Mouse (Mus musculus): ENCODE measurements around the gene Hnrnpk.
"Not testable (repeated sequence)": the region's sequence is repeated elsewhere in the genome, so short reads cannot be mapped to it uniquely, and the experiment has no call there.

The Hnrnpk gene

DNA sequence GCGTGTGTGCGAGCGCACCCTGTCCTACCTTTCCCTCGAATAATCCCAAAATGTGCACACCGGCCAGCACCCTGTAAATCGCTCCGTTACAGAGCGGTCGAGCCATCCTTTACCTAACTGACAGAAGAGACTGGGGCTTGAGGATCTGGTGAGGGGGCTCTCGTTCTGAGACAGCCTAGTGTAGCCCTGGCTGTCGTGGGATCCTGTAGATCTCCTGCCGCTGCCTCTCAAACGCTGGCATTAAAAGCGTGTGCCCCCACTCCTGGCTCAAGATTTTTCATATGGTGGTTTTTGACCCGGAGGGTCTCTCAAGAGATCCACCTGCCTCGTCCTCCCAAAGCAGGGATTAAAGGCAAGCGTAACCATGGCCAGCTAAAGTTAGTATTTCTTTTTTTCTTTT is at the start of gene Hnrnpk:
Hnrnpk (minus strand) TSS at position 101 of the 400 bp plus-strand sequence.
- DNase-seq = not testable (repeated sequence)

DNA sequence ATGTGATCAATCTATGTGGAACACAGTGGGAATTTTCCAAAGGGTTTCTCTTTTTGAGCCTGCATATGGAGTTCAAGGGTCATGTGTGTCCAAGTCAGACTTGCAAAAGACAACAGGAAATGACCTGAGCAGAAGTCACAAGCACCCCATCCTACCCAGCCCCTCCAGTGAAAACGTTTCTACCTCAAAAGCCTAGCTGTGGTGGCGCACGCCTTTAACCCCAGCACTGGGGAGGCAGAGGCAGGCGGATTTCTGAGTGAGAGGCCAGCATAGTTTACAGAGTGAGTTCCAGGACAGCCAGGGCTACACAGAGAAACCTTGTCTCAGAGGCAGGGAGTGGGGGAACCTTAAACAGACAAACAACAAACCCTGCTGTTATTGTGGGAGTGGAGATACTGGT is 49.1 kb upstream of the Hnrnpk start:
- DNase-seq = no peak

DNA sequence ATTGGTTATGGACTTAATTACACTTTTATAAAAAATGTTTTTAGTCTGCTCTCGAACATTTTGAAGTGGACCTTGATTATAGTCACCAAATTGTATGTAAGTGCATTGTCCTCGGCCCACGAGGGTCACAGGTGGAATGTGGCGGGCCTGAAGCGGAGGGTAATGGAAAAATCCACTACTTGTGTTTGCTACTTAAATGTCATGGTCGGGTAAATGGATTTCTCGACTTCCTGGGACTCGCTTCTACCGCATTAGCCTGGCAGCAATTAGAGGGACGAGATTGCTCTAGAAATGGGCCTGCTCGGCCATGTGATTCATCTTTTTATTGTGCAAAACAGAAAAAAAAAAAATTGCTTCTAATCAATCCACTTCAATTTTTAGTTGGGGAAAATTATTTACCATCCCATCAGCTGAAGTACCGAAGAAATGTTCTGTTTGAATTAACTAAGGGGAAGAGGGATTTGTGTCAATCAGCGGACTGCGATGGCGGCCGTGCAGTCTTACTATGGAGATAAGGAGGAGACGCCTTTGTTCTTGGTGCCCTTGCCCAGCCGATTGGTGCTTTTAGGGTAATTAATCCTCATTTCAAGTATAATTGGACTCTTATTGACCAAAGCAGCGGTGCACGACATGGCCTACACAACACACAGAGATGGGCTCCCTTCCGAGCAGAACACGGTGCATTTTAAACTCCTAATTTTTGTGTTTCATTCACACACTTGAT is 47.5 kb upstream of the Hnrnpk start:
- DNase-seq = no peak

DNA sequence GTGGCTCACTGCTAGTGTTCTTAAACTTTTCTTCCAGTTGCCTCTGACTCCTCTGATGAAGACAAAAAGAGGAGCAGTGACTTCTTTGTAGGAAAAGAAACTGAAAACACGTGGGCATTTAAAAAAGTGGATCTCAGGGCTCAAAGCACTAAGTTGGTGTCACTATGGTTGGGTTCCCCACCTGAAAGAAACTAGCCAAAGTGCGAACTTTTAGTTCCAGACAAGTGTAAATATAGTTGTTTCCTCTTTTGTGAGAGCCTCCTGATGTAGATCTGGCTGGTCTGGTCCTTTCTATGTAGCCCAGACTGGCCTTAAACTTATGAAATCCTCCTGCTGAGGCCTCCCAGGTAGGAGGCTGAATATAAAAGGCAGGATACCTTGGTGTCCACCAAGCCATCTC is 43.4 kb upstream of the Hnrnpk start:
- DNase-seq = no peak

DNA sequence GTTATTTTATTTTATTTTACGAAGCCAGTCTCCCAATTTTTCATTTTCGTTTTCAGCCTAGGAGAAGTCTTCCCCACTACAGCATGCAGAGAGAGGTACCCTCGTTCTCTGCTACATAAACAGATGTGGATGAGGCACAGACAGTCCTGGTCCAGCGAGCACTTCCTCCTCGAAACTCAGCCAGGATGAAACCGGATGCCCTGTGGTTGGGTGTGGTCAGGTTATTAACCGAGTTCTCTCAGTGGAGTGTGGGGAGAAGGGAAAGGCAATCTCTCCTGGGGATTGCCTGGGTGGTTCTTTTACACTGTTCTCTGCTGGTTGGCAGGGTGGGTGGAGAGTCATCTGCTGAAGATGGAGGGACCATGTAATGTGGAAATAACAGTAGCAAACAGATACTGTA is 40.6 kb upstream of the Hnrnpk start:
- peak; percentile 28 for DNase-seq

DNA sequence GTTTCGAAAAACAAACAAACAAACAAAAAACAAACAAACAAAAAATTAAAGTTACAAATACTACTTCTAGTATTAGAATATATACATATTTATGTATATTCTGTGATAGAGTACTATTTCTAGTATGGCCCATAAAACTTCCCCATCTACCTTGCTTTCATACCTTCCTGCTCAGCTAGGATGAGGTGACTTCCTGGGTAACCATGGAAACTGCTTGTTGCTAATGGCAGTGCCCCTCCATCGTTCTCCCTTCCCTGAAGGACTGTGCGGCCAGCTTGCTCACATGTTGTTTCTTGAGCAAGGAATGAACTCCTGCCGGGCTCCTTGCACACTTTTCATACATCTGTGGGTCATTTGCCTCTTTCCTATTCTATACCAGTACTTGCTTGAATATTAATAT is 40.2 kb upstream of the Hnrnpk start:
- DNase-seq = no peak

DNA sequence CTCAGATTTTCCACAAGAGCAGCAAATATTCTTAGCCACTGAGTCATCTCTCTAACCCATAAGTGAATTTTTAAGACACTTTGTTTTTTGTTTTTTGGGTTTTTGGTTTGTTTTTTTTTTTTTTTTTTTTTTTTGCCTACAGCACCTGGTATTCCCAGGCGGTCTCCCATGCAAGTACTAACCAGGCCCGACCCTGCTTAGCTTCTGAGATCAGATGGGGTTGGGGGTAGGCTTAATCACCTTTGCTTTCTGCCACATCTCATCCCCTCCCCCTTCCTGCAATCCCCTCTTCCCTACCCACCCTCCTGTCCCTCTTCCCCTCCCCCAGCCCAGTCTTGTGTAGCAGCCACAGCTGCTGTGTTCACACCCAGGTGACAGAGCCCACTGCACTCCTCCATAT is 36.6 kb upstream of the Hnrnpk start:
- DNase-seq = no peak

DNA sequence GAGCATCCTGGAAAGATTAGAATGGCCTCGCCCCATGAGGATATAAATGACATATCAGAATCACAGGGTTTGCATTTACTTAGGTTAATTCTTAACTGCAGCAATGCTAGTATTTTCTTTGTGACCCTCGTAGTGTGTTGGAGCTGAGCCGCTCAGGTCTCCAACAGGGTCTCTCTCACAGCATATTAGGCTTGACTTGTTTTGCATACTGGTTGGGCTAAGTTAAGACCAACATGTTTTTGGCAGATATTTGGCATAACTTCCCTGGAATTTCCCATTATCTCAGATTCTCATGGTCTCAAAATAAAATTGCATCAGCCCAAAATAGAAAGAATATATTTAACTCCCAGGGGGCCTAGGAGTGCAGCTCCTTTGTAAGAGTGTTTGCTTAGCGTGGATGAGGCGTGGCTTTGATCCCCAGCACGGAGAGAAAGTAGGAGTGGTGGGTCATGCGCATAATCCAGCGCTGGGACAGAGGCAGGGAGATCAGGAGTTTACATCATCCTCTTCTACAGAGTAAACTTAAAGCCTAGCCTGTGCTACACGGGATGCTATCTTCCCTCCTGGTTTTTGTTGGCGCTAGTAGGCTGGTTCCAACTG is 20.0 kb upstream of the Hnrnpk start:
- no peak for DNase-seq

DNA sequence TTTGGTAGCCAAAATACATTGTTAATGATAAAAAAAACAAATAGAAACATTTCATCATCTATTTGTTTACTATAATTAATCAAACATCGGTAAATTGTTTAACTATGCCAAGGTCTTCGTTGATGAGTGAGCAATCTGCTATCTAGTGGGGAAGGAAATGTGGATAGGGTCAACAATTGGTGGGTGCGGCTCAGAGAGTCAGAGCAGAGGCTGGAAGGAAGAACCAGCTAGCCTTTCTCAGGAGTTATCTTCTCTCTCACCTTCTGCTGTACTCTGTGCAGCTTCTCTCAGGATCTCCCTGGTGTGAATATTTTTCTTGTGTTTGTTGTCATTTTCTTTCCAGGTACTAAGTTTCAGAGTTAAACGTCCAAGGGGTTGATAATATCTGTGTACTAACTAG is 19.1 kb upstream of the Hnrnpk start:
- no peak for DNase-seq

DNA sequence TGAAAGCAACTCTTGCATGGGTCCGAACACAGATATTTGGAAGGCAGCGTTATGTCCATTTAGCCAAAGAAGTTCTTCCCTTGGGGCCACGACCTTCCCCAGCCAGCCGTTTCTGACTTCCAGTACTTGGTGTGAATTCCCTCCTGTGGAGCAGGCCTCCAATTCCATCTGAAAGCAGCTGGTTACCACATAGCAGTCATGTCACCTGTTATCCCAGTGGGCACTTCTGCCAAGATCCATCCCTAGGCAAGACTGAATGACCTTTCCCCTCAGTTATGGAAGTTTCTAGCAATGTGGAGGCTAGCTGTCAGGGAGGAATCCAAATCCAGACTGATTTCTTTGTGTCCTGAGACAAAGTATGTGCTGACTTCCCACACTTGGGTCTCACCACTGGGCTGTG is 17.9 kb upstream of the Hnrnpk start:
- no peak for DNase-seq

DNA sequence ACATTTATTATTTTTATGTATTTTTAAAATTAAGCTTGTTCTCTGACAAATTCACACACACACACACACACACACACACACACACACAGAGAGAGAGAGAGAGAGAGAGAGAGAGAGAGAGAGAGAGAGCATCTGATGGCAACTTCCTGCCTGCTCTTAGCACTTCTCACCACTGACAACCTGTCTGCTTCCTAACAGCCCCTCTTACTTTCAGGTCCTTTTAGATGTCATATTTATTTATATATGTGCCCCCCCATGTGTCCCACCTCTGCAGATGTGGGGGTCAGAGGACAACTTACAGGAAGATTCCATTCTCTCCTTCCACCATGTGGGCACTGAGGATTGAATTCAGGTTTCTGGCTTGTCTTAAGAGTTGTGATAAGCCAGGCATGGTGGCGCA is 16.1 kb upstream of the Hnrnpk start:
- DNase-seq = no peak

DNA sequence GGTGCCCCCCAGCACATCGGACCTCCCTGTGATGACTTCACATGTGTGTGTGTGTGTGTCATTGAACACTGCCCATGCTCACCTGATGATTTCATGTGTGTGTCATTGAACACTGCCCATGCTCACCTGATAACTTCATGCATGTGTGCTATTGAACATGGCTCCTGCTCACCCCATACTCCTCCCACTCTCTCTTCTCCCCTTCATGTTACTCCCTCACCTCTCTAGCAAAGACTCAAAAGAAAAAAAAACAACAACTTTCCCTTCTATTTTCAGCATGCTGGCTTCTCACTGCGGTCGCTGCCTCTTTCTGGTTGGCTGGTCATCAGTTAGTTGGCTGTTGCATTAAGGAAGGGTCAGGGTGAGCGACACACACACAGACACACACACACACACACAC is 15.5 kb upstream of the Hnrnpk start:
- DNase-seq = no peak

DNA sequence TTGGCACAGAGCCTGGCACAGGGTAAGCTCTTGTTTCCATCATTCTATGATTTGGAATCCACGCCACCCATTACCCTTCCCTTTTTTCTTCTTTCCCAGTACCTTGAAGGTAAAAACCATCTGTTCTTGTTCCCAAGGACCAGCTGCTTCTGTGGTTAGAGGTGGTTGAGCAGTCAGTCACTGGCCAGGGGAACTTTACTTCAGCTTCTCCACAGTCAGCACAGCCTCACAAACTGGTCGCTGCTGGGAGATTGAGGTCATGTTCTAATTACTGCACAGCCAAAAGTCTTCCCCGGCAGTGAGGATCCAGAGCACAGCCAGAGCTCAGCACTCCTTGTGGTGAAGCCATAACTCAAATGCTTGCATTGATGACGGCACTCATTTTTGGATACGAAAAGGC is 12.7 kb upstream of the Hnrnpk start:
- no peak for DNase-seq

DNA sequence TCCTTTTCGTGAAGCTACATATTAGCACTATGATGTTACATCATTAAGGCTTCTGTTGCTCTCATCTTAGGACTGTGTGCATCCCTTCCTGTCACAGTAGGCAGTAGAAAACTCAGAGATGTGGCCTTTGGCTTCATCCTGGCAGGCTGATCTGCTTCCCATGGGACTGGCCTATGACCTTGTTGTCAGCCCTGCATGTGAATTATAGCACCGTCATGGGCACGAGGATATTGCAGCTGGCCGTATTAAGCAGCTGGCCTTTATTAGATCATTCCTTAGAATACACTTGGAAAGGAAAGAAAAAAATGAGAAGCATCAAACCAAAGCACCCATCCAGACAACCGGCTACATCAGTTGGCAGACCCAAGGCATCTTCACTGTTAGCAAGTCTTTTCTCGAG is 12.2 kb upstream of the Hnrnpk start:
- DNase-seq = no peak

DNA sequence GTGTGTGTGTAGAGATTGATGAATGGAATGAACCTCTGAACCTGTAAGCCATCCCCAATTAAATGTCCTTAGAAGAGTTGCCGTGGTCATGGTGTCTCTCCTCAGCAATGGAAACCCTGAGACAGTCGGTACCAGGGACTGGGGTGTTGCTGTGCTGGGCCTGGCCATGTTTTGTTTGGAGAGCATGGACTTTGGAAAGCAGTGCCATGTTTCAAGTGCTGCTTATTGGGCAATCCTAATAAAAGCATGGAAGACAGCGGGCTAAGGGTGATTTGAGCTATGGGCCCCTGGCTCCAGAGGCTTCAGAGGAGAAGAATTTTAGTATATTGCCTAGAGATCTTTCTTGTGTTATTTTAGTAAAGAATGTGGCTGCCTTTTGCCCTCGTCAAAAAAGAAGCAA is 7.9 kb upstream of the Hnrnpk start:
- DNase-seq = no peak

DNA sequence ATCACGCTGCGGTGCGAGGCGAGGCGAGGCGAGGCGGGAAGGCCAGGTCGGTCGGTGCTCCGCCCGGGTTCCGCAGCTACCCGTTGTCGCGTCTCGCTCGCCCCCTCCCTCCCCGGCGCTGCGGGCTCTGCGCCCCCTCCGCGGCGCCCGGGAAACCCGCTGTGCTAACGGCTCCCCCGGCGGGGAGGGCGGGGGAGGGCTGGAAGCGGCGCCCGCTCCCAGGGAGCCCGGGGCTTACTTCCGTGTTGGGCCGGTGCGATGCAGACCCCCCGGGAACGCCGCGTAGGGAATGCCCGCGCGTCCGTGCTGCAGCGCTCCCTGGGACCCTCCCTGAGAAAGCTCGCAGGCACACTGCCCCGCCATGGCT is 416 bp downstream of the Hnrnpk start:
- DNase-seq = peak; percentile 84

DNA sequence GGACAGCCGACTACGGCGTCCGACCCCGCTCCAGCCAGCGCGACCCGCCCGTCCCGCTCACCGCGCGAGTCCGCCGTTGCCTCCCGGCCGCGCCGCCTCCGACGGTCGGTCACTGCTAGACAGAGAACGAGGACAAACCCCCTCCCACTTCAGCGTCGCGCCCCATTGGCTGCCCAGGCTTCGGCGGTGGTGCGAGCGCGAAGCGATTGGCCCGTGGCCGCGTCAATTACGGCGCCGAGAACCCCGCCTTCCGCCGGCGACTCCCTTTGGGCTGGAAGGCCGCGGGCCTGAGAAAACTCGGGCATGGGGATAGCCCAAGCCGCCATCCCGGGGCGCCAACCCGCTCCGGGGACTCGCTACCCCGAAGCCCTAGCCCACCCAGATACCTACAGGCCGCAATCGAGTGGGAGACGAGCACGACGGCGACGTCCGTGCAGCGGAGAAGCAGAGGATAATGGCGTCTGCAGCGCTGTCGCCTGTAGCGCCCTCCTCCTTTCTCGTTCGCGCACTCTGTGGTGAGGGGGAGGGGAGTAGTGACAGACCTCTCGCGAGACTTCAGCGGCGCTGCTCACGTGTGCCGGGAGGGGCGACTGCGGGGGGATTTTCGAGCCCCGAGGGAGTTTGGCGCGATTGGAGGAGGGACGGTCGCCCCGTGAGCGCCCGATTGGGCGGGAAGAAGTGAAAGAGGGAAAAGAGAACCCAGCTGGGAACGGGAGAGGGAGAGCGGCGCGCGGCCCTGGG is 970 bp downstream of the Hnrnpk start, which contains the start of gene Rmi1:
Rmi1 (plus strand) TSS at position 246 of the 741 bp plus-strand sequence.
- DNase-seq = peak; percentile 99

DNA sequence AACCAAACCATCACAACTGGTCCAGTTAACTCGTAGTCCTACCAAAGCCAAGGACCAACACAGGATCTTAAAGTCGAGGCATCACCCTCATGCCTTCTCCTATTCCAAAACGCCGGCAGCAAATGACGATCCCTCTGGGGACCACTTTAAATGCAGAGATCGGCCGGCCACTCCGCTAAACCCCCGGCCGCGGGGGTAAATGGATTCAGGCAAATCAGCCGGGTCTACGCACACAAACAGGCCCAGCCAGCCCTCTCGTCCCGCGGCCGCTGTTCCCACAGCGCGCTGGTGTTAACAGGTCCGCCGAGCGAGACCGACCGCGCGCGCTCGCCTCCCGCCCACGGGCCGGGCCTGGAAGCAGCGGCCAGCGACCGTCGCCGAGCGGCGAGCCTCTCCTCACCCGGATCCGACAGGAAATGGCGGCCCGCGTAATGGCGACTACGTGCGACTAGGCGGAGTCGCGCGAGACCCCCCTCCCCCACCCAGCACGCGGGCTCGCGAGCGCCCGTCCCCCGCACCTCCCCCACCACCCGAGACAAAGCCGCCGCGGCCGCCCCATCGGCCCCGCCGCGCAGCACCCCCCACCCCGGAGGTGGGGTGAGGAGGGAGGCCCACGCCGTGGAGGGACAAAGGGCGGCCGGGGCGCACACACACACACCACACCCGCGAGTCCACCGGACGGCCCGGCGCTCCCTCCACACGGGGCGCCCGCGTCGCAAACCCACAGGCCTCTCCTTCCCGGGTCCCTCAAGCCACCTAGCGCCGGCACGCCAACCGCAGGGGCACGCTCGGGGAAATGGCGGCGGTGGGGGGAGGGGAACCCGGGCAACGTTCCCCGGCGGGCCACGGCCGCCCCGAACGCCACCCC is 1.8 kb downstream of the Hnrnpk start:
- DNase-seq = peak; percentile 82

DNA sequence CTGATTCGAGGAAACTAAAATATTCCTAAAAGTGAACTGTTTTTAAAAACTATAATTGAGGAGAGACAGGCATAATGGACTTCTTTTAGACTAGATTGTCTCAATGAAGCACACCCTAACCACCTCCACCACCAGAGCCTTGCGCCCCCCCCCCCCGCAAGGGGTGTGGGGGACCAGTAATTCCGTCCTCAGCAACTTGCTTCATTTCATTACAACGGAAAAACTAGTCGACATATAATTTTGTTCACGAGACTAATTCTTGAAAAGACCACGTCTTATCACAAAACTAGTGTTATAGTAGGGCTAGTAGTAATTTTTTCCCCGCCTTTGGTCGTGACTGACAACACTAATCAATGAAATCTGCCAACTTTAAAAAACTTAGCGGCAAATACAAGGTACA is 2.6 kb downstream of the Hnrnpk start:
- DNase-seq = no peak

DNA sequence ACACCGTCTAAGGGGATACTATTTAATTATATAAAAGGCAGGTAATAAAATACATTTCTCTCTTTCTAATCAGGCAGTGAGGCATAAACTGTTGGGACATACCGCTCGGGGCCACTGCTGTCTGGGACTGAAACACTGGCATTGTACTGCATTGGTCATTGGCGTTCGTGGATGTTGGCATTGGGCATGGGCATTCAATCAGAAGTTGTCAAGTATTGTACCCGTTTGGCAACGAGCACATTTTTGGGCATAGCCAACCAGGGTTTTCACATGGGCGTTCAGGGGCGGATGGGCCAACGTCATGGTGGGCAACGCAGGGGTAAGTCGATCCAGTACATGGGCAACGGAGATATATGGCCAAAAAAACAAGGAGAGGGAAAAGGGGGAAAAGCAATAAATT is 5.5 kb downstream of the Hnrnpk start:
- no peak for DNase-seq

DNA sequence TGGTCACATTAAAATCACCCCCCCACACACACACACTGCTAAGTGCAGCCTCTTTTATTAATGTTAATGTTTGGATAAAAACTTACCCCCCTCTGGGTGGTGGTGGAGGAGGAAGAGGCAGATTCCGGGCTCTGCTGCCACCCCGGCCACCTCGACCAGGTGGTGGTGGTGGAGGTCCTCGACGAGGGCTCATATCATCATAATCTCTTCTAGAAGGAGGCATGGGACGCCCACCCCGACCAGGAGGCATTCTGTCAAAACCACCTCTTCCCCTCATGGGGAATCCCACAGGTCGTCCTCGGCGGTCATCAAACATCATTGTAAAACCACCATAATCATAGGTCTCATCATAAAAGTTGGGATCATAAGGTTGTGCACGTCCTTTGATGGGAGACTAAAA is 8.8 kb downstream of the Hnrnpk start:
- not testable (repeated sequence) for DNase-seq

DNA sequence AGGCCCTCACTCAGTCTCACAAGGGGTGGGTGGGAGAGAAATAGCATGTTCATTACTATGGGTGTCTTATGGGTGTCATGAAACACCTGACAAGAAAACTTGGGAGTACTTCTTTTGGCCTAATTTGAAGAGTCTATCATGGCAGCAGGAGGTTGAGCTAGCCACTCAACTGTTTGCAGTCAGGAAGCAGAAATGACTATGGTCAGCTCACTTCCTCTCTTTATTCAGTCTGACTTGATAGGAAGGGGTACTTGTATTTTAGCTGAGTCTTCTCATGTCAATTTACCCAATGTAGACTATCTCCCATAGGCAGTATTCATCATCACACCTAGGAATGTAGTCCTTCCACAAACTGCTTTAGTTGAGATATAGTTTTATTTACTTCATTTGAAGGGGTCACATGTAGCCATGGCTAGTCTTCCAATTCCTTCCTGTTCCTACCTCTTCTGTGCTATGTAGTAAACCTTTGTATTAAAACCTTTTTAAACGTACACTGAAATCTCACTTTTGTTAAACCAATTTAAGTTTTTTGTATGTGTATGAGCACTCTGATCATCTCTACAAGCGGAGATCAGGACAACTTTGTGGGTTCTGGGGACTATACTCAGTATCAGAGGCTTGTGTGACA is 13.7 kb downstream of the Hnrnpk start:
- DNase-seq = no peak

DNA sequence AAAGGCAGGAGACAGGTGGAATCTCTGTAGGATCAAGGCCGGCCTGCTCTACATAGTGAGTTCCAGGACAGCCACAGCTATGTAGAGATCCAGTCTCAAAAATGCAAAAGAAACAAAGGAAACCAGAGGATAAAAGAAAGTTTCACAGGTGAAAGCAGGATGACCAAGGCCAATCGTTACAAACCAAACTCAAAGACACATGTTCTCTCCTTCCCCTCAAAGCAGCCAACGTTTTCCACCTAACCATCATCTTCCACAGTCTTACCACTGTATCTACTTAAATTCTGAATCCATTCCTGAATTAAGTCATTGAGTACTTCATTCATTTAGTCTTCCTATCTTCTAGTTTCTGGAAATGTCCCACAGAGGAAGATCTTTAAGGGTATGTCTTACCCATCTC is 14.8 kb downstream of the Hnrnpk start:
- DNase-seq = no peak

Measured in lung, postnatal 14 days (tissue).